Mouse (Mus musculus) A20 (cell line): ENCODE data around the gene Slc35b4.

ENCODE experiments used
- DNase-seq: peaks from one replicate; pipeline ENCODE4 v3.0.0-alpha.2; 2011; ENCODE audit warnings: low read depth, low spot score

Gene Slc35b4

DNA sequence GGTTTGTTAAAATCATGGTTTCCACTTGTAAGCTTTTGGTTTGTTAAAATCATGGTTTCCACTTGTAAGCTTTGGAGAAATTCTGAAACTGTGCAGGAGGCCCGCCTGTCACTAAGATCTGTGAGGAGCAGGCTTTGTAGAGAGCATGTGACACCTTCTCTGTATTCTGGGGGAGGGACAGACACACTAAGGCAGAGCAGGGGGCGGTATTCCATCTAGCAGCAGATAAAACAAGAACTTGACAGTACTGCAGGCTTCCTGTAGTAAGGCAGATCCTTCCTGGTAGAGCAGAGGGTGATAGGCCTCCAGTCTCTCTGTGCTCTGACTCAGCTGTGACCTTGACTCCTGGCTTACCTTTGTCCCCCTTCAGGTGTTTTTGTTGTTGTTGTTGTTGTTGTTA lies 47.6 kb downstream of the Slc35b4 start:
- no peak for DNase-seq

DNA sequence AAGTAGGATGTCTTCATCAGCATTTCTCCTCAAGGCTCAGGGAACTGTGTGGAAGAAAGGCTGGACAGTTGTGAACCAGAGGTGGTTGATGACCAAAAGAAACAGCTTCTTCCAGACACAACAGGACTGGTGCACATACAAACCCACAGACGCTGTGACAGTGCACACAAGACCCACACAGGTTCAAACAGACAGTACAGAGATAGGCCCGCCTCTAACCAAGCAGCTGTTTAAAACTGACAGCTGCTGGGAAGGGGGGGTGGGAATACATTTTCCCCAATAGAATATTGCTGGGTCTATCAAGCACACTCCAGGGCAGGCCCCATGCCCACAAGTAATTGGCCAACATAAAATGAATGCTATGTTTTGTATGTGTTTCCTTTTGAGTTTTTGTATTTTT lies 52.5 kb downstream of the Slc35b4 start:
- no peak for DNase-seq

DNA sequence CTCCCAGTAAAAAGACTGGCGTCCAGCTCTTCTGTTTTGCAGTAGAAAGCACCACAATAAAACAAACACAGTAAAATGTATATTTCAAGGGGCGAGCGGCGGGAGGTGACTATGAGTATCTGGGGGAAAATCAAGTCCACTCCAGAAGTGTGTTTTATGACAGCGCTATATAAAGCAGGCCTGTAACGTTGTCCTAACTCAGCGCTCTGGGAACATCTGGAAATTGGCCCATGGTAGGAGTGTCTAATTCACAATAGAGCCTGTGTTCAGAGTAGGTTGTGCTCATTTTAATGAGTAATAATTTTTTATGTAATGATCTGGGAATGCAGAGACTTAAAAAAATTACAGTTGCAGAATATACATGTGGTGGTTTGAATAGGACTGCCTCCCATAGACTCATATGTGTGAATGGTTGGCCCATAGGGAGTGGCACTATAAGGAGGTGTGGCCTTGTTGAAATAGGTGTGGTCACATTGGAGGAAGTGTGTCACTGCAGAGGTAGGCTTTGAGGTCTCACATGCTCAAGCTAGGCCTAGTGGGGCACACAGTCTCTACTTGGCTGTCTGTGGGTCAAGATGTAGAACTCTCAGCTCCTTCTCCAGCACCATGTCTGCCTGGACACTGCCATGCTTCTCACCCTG lies 60.0 kb downstream of the Slc35b4 start:
- DNase-seq: no peak

GRCm38 (mm10) chr6:34111406-34111805 lies 65.5 kb downstream of the Slc35b4 start:
- DNase-seq: no peak

GRCm38 (mm10) chr6:34110571-34110970 lies 66.3 kb downstream of the Slc35b4 start:
- no peak for DNase-seq
